ENCODE assay signal across 12 mouse cellular contexts in the genomic region with DNA sequence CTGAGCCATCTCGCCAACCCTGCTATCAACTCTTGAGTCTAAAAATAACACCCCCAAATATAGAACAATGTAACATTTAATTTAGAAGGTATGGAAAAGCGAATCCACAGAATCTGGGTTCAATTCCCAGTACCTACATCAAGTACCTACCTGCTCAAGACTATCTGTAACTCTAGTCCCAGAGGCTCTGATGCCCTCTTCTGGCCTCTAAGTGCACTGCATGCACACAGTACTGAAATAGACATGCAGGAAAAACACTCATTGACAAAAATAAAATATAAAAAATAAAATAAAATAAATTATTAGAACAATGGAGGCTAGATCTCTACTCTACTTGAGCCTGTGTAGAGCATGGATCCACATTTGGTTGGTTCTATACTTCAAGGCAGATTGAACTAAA. TPM values are rescaled to one million over a fixed set of nuclear protein-coding genes. Genes with fewer than 3 reads are reported as not detected.
DNase-seq lines count a peak whose midpoint lies in the region; ATAC-seq and TF ChIP-seq lines count a peak whose summit lies in the region.
"Had no signal": no experiment of that assay in that cellular context is flagged by ENCODE, and none has a peak within 500 bp of the region (broad histone marks: within the 10 kb centered on the region; RNA-seq: fewer than 3 reads in every experiment).

No protein-coding gene starts in this region.

- H3K9me3 ChIP-seq in liver, embryonic 14.5 days (ENCODE audit: control insufficient read depth, low read length): no peaks in the 10 kb centered on the region
- no peaks in the 10 kb centered on the region for H3K9me3 ChIP-seq in CH12.LX (replicated peaks; ENCODE audit: low read length)

- TF ChIP-seq POLR2A in CH12.LX (IDR thresholded peaks at IDR 0.05; ENCODE audit: low read depth, low read length): no peak
- TF ChIP-seq POLR2A in cortical plate, adult 2 months (IDR thresholded peaks at IDR 0.05; ENCODE audit: extremely low read depth, insufficient read depth, low read length): no peak

- no peak overlapping the region for H3K4me3 ChIP-seq in gastrocnemius, adult 2 months
- no peak overlapping the region for H3K4me3 ChIP-seq in liver, embryonic 14.5 days (ENCODE audit: insufficient read depth in 1 of 2, low read depth in 2 of 2, low read length in 2 of 2)
- no peak overlapping the region for H3K4me3 ChIP-seq in CH12.LX (replicated peaks in 1 of 3; ENCODE audit: low read depth in 2 of 3, low read length in 2 of 3, poor library complexity in 1 of 3)
- H3K4me3 ChIP-seq in cortical plate, adult 2 months (ENCODE audit: insufficient read depth, low read length): no peak overlapping the region

- no peaks in the 10 kb centered on the region for H3K79me2 ChIP-seq in CH12.LX (replicated peaks; ENCODE audit: control insufficient read depth, extremely low read depth, insufficient read depth, poor library complexity, severe bottlenecking)

- TF ChIP-seq EP300 in liver, embryonic 14.5 days (IDR thresholded peaks at IDR 0.05; ENCODE audit: low read depth): no peak
- TF ChIP-seq EP300 in CH12.LX (IDR thresholded peaks at IDR 0.05; ENCODE audit: low read length): no peak

- ATAC-seq in liver, embryonic 14.5 days (ENCODE audit: insufficient read depth): no peak

- H3K27me3 ChIP-seq in liver, embryonic 14.5 days (ENCODE audit: control insufficient read depth, insufficient read depth, low read length): no peaks in the 10 kb centered on the region
- H3K27me3 ChIP-seq in CH12.LX (replicated peaks): no peaks in the 10 kb centered on the region

- in situ Hi-C loops in CH12.LX (cut with MboI; ENCODE audit: low pct_ligation_motif_present, low pct_unique_long_range_greater_than_20kb, low sequenced_read_pairs): no loop called here

- TF ChIP-seq RAD21 in CH12.LX (IDR thresholded peaks at IDR 0.05; ENCODE audit: low read depth, low read length): no peak; the same call in none of the 2 replicates

- intact Hi-C loops in gastrocnemius, adult 2 months (cut with DNase I): no loop called here
- intact Hi-C loops in gastrocnemius, postnatal 36 days (cut with DNase I): no loop called here

- H3K36me3 ChIP-seq in liver, embryonic 14.5 days (replicated peaks; ENCODE audit: control insufficient read depth, insufficient read depth, low read depth): no peaks in the 10 kb centered on the region
- no peaks in the 10 kb centered on the region for H3K36me3 ChIP-seq in CH12.LX (replicated peaks in 1 of 2; ENCODE audit: control insufficient read depth in 1 of 2, insufficient read depth in 1 of 2, low read length in 1 of 2)

- dilution Hi-C loops in CH12.LX (cut with MboI; ENCODE audit: extremely low pct_ligation_motif_present, extremely low pct_unique_long_range_greater_than_20kb, low sequenced_read_pairs): no loop called here

- DNase-seq in gastrocnemius, adult 2 months: no peak
- DNase-seq in gastrocnemius, postnatal 36 days: no peak
- DNase-seq in liver, embryonic 14.5 days (ENCODE audit: low read depth in 3 of 3, low spot score in 3 of 3): no peak
- no peak for DNase-seq in liver
- peak; percentile 17 for DNase-seq in CH12.LX (ENCODE audit: extremely low read depth)
- no peak for DNase-seq in spleen, postnatal 4 days (ENCODE audit: low spot score in 2 of 2)
- DNase-seq in gastrocnemius, postnatal 4 days (ENCODE audit: low spot score in 2 of 2): no peak
- DNase-seq: gastrocnemius, postnatal 25 days; right cerebral cortex, adult 18-20 months had no signal

- H3K4me2 ChIP-seq in liver, embryonic 14.5 days (ENCODE audit: low read depth): no peak overlapping the region
- no peak overlapping the region for H3K4me2 ChIP-seq in CH12.LX (ENCODE audit: insufficient read depth, low read depth, poor library complexity, severe bottlenecking)

- WGBS in liver, embryonic 14.5 days (ENCODE audit: insufficient replicate concordance): 68% methylated on average over 2 of the region's 2 CpGs

- no peak overlapping the region for H3K9ac ChIP-seq in liver, embryonic 14.5 days (replicated peaks)
- no peak overlapping the region for H3K9ac ChIP-seq in CH12.LX (ENCODE audit: insufficient read depth, low read depth)

- H3K4me1 ChIP-seq in liver, embryonic 14.5 days (replicated peaks; ENCODE audit: control insufficient read depth in 2 of 2, insufficient read depth in 2 of 2, low read length in 1 of 2): no peaks in the 10 kb centered on the region
- no peaks in the 10 kb centered on the region for H3K4me1 ChIP-seq in CH12.LX (ENCODE audit: control insufficient read depth in 1 of 2, insufficient read depth in 2 of 2)
- no peaks in the 10 kb centered on the region for H3K4me1 ChIP-seq in cortical plate, adult 2 months (ENCODE audit: control insufficient read depth, insufficient read depth, low read length)

- no peak overlapping the region for H3K27ac ChIP-seq in gastrocnemius, adult 2 months
- no peak overlapping the region for H3K27ac ChIP-seq in liver, embryonic 14.5 days
- H3K27ac ChIP-seq in CH12.LX (ENCODE audit: insufficient read depth, low read depth): no peak overlapping the region
- H3K27ac ChIP-seq in cortical plate, adult 2 months (ENCODE audit: insufficient read depth, low read length): no peak overlapping the region

- peak; percentile 48 for TF ChIP-seq CTCF in gastrocnemius, adult 2 months (IDR thresholded peaks at IDR 0.05)
- TF ChIP-seq CTCF in liver, embryonic 14.5 days (IDR thresholded peaks at IDR 0.05; ENCODE audit: low read depth): peak; percentile 37; the same call in 1 of the 2 replicates
- TF ChIP-seq CTCF in CH12.LX (conservative IDR thresholded peaks at IDR 0.05 in 1 of 2, IDR thresholded peaks at IDR 0.05 in 1 of 2; ENCODE audit: low read depth in 2 of 2, low read length in 2 of 2): peak; percentile 51 to 60
- TF ChIP-seq CTCF in cortical plate, adult 2 months (IDR thresholded peaks at IDR 0.05; ENCODE audit: extremely low read depth, insufficient read depth, low read length): peak; percentile 11; the same call in 1 of the 2 replicates

TF ChIP-seq in CH12.LX, 34 proteins besides CTCF, POLR2A, EP300 and RAD21:
- TF ChIP-seq MAX (IDR thresholded peaks at IDR 0.05; ENCODE audit: low read length) (no peak), ZNF384 (IDR thresholded peaks at IDR 0.05; ENCODE audit: low read depth, low read length) (no peak), SMC3 (IDR thresholded peaks at IDR 0.05; ENCODE audit: low read depth, low read length) (peak; percentile 29), GABPA (IDR thresholded peaks at IDR 0.05; ENCODE audit: insufficient replicate concordance, low read depth, low read length) (no peak), MEF2A (IDR thresholded peaks at IDR 0.05; ENCODE audit: borderline replicate concordance, low read depth, low read length) (no peak)

RNA-seq across cellular contexts. Expression of a gene that starts 49.7 kb away (rescaled TPM):
- under 1 TPM; 0.28 to 0.98 TPM for total RNA-seq in gastrocnemius, adult 2 months (2021)
- 1 to 10 TPM in 1 of 2 experiments, under 1 TPM in 1; 0.26 to 1.6 TPM for total RNA-seq in gastrocnemius, postnatal 36 days (2021)
- polyA plus RNA-seq in liver, embryonic 14.5 days (2012; rRNA removed): 0.03 TPM in 1 of 2 replicates, not detected in the other
- polyA plus RNA-seq in liver, embryonic 14.5 days (2014; fragmentation: Nextera tagmentation; extraction: Ambion mirVana): 0.06 TPM in 1 of 2 replicates, not detected in the other
- total RNA-seq in CH12.LX (2012; rRNA removed): 0.04 TPM in 1 of 2 replicates, not detected in the other
- total RNA-seq in CH12.LX (2014; rRNA removed): not detected in 2 replicates
- polyA plus RNA-seq in CH12.LX (2012; ENCODE audit: insufficient read length, low read depth): not detected in 2 replicates
- 14.1 and 14.8 TPM in 2 replicates for polyA plus RNA-seq in cortical plate, adult 2 months (2012; rRNA removed)
- 10 to 100 TPM; 12.9 to 13.7 TPM for total RNA-seq in gastrocnemius, postnatal 4 days (2021)
- total RNA-seq: hematopoietic stem cell, adult 5-6 weeks; megakaryocyte, adult 5-6 weeks had no signal

Comparison
In these comparisons a context has a peak if more than half of its experiments do, and no peak if none do; other contexts are left out.
1. RNA of a gene that starts 49.7 kb away (total RNA-seq): 12.9 to 13.7 TPM in gastrocnemius, postnatal 4 days; 0.26 to 1.6 TPM in gastrocnemius, postnatal 36 days, 0.28 to 0.98 TPM in gastrocnemius, adult 2 months and 0.04 TPM in CH12.LX; every median in the first group is over 4 times any median in the second.
2. Peak in every context shown above with its lines, with median percentiles within 50 percentile points of each other: CTCF ChIP-seq.